Mouse (Mus musculus) liver, adult 2 months (tissue): ENCODE data around the gene Tas1r1. TPM values are rescaled to one million over a fixed set of nuclear protein-coding genes. Genes with fewer than 3 reads are reported as not detected.
A peak's percentile ranks its signal among the peaks of the same experiment; 100 is the strongest.

ENCODE experiments used
- DNase-seq: peaks from one replicate; pipeline ENCODE4 v3.0.0-alpha.2; 2011; ENCODE audit warnings: low read depth, low spot score; ENCODE audit errors: extremely low read depth
- H3K27ac ChIP-seq: fragments of 200-500 bp; replicated peaks from 2 replicates; pipeline ENCODE4 v1.5.1; 2012; ENCODE audit warnings: low read depth, mild to moderate bottlenecking, control low read depth, inconsistent platforms, low read length; ENCODE audit not compliant: insufficient read depth
- H3K27me3 ChIP-seq: fragments of 200-500 bp; 2 replicates; pipeline ENCODE4 v1.6.1; 2012; ENCODE audit warnings: mild to moderate bottlenecking, moderate library complexity, low read length, inconsistent platforms; ENCODE audit not compliant: control insufficient read depth, insufficient read depth
- H3K36me3 ChIP-seq: fragments of 200-500 bp; 2 replicates; pipeline ENCODE4 v1.6.1; 2012; ENCODE audit warnings: low read length, inconsistent platforms; ENCODE audit not compliant: control insufficient read depth, insufficient read depth
- H3K4me1 ChIP-seq: fragments of 200-500 bp; 2 replicates; pipeline ENCODE4 v1.6.1; 2011; ENCODE audit warnings: low read length; ENCODE audit not compliant: control insufficient read depth, insufficient read depth
- H3K4me3 ChIP-seq: fragments of 200-500 bp; 2 replicates; pipeline ENCODE4 v1.5.1; 2011; ENCODE audit warnings: low read depth, mild to moderate bottlenecking, control low read depth, low read length, moderate library complexity; ENCODE audit not compliant: insufficient read depth
- H3K79me2 ChIP-seq: fragments of 200-500 bp; 2 replicates; pipeline ENCODE4 v1.6.1; 2012; ENCODE audit warnings: inconsistent platforms, mild to moderate bottlenecking, low read length, moderate library complexity; ENCODE audit not compliant: control insufficient read depth, insufficient read depth
- H3K9ac ChIP-seq: fragments of 200-500 bp; 2 replicates; pipeline ENCODE4 v1.6.1; 2012; ENCODE audit warnings: low read depth, mild to moderate bottlenecking, control low read depth, inconsistent platforms, low read length
- CTCF ChIP-seq: fragments of 200-500 bp; IDR thresholded peaks from 2 replicates; pipeline ENCODE4 v1.5.1; 2011; ENCODE audit warnings: low read depth, low read length, control low read depth
- POLR2A ChIP-seq: fragments of 200-500 bp; IDR thresholded peaks from 2 replicates; pipeline ENCODE4 v1.6.1; 2011; ENCODE audit warnings: low read length, control low read depth; ENCODE audit not compliant: insufficient read depth; ENCODE audit errors: extremely low read depth
- WGBS: fragments of 180-500 bp; shearing (Covaris S2); methylation state at CpG from one replicate; pipeline ENCODE4 v1.1.7; 2018; 5-methylcytosine and 5-hydroxymethylcytosine counted together
- polyA plus RNA-seq: library from polyadenylated mRNA; depleted of rRNA; stranded (reverse); fragments of >200 nt; gene quantifications from 2 replicates; pipeline ENCODE4 v1.2.3, GENCODE M21; 2012; rRNA removed
- total RNA-seq: library from RNA; depleted of rRNA; stranded (reverse); fragments of >200 nt; gene quantifications from 2 replicates; pipeline ENCODE4 v1.2.3, GENCODE M21; 2014; rRNA removed

Gene Tas1r1
- total RNA-seq = not detected in 2 replicates
- polyA plus RNA-seq = not detected in 2 replicates

DNA sequence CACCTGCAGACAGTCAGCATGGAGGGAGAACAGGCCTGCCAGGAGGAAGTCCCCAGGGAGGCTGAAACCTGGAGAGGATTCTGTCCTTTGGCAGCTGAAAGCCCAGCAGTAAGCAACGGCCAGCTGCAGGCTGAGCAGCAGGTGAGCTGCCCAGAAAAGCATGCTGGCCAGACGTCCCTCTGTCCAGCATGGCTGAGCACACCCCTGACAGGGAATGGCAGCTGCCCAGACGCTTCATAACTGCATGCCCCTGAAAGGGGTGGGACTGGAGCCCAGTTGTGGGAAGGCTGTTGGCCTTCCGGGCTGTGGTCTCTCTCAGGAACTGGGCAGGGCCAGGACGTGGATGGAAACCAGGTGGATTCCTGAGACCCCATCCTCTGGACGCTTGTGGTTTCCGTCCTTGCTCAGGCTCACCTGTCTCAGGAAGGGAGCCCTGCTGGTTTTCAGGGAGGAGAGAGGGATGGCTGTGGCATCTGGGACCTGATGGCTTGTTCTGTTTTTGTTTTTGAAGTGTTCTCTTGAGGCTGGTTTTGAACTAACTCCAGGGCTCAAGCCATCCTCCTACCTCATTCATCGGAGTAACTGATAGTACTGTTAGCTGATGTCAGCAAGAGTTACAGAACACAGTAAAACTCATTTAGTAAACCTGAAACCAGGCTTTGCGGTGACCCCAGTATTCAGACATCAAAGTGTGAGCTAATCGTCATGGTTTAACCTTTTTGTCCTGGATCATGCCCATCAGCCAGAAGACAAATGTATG lies at the start of gene Tas1r1:
TSS of gene Tas1r1 (minus strand) at position 344 of the 760 bp plus-strand sequence.
- Histone ChIP-seq H3K27me3 (no peaks in the 10 kb centered on the region), H3K4me3 (peak within 1 kb of the TSS; percentile 97), H3K4me1 (peaks cover 7% of the 10 kb centered on the region; the same call in 1 of the 2 replicates), H3K79me2 (peaks cover 21% of the 10 kb centered on the region), H3K36me3 (peaks cover 5% of the 10 kb centered on the region), H3K27ac (no peak within 1 kb of the TSS; the same call in 1 of the 2 replicates), H3K9ac (peak within 1 kb of the TSS; percentile 97)
- no peak for DNase-seq
- TF ChIP-seq CTCF (no peak), POLR2A (no peak)
- 57% methylated on average over 10 of the region's 10 CpGs for WGBS

DNA sequence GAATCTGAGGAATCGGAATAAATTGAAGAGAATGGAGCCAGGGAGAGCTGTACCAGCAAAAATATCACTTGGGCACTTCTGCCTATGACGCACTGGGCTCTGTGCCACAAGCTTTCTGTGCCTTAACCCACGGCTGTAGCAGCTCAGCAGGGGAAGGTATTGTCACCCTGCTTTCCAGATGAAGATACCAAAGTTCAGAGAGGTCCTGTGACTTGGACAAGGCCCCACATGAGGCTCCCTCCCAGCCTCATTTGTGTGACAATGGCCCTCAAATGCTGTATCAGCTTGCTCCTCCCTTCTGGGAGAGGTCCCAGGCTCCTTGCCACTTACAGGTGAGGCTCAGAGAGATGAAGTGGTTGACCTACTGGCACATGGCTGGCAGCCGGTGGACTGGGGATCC lies 49.8 kb upstream of the Tas1r1 start:
- peaks cover 9% of the 10 kb centered on the region for H3K4me1 ChIP-seq
- no peak overlapping the region for H3K9ac ChIP-seq
- DNase-seq = peak; percentile 46
- 35% methylated on average over 4 of the region's 4 CpGs for WGBS
- no peak overlapping the region for H3K27ac ChIP-seq
- H3K27me3 ChIP-seq = no peaks in the 10 kb centered on the region
- no peaks in the 10 kb centered on the region for H3K79me2 ChIP-seq
- H3K4me3 ChIP-seq = no peak overlapping the region
- H3K36me3 ChIP-seq = no peaks in the 10 kb centered on the region
- TF ChIP-seq POLR2A = no peak
- TF ChIP-seq CTCF = no peak

DNA sequence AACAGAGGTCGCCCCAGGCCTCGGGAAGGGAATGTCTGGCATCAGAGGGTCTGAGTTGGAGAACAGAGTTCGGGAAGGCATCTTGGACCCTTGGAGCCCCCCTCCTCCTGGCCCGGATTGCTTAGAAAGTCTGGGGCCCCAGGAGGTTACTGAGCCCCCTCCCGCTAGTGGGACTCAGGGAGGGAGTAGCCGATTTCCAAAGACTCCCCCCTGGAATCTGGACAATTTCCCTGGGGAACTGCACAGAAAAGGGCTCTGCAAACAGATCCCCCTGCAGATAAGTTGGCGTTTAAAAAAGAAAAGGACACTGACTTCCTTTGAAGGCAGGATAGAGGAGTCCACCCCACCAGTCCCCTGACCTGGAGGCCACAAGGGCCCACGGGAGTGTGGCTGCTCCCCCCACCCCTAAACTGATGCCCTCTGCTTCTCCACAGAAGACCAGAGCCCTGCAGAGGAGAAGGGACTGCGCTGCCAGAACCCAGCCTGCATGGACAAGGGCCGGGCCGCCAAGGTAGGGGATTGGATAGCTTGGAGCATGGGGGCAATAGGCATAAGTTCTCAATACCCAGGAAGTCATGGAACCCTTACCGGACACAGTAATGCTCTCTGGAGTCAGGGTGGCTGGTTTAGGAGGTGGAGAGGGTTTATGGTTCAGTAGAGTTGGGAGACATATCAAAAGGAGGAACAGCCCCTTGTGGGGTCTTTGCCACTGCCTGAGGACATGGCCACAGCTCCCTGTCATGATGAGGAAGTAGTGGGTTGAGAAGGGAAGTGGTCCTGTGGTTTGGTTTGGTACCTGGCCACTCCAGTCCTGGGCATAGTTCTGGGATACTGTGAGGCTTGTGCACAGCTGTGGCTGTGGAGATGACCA lies 49.1 kb upstream of the Tas1r1 start:
- no peaks in the 10 kb centered on the region for H3K36me3 ChIP-seq
- peak overlapping the region; percentile 98 for H3K9ac ChIP-seq
- no peak for DNase-seq
- peaks cover 9% of the 10 kb centered on the region for H3K4me1 ChIP-seq
- no peaks in the 10 kb centered on the region for H3K27me3 ChIP-seq
- H3K4me3 ChIP-seq = peak overlapping the region; percentile 93
- TF ChIP-seq POLR2A = no peak
- no peak for TF ChIP-seq CTCF
- 13% methylated on average over 12 of the region's 12 CpGs for WGBS
- no peaks in the 10 kb centered on the region for H3K79me2 ChIP-seq
- no peak overlapping the region for H3K27ac ChIP-seq

- DNase-seq = peak; percentile 23
- Histone ChIP-seq H3K4me1 (peaks cover 9% of the 10 kb centered on the region), H3K9ac (peak overlapping the region; percentile 98), H3K4me3 (peak overlapping the region; percentile 93), H3K27me3 (no peaks in the 10 kb centered on the region), H3K36me3 (no peaks in the 10 kb centered on the region), H3K27ac (0 out of 2 replicates have a peak overlapping the region, but pooled peaks have one; percentile 36), H3K79me2 (no peaks in the 10 kb centered on the region)
- no peak for TF ChIP-seq CTCF
- 0 out of 2 replicates have a peak, but pooled peaks have one; percentile 12 for TF ChIP-seq POLR2A
- WGBS = 0% methylated on average over 70 of the region's 92 CpGs
Measured at GRCm38 (mm10) chr4:152086505-152087210, 48.3 kb upstream of the Tas1r1 start.

DNA sequence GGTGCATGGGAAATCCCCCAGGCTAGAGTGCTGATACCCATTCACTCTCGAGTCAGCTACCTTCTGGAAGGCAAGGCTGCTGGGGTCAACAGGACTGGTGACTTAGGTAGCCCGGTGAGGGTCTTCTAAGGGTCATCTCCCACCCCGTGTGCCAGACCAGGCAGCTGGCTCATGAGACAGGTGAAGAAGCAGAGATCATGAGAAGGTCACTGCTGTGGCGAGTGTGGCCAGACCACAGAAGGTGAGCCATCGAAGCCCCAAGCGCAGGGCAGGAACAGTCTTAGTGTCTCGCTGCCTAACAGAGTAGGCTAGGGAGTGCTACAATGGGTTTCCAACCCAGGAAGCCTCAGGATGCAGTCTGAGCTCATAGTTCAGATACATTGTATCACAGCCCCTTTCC lies 46.2 kb upstream of the Tas1r1 start:
- Histone ChIP-seq H3K4me3 (no peak overlapping the region), H3K36me3 (no peaks in the 10 kb centered on the region), H3K9ac (no peak overlapping the region), H3K4me1 (peaks cover 9% of the 10 kb centered on the region), H3K27me3 (no peaks in the 10 kb centered on the region), H3K79me2 (no peaks in the 10 kb centered on the region), H3K27ac (no peak overlapping the region)
- DNase-seq = no peak
- TF ChIP-seq CTCF = no peak
- no peak for TF ChIP-seq POLR2A
- 93% methylated on average over 7 of the region's 7 CpGs for WGBS
